Mouse (Mus musculus) hindbrain, embryonic 14.5 days (tissue): ENCODE measurements around the gene Slc38a10. TPM values are rescaled to one million over a fixed set of nuclear protein-coding genes. Genes with fewer than 3 reads are reported as not detected.
A peak's percentile ranks its signal among the peaks of the same experiment; 100 is the strongest.

Source experiments
- ATAC-seq: fragments of 200-750 bp; cut with Nextera tagmentation; 2 replicates; pipeline ENCODE4 v1.8.0; 2017; ENCODE audit warnings: moderate number of reproducible peaks, mild to moderate bottlenecking, moderate TSS enrichment, moderate library complexity; ENCODE audit not compliant: low FRiP score
- DNase-seq: peaks from one replicate; pipeline ENCODE4 v3.0.0-alpha.2; 2015; ENCODE audit warnings: low spot score
- H3K27ac ChIP-seq: fragments of 300-500 bp; sonication (generic); 2 replicates; pipeline ENCODE4 v1.5.1; 2014; ENCODE audit warnings: mild to moderate bottlenecking, moderate library complexity
- H3K27me3 ChIP-seq: fragments of 300-500 bp; sonication (generic); 2 replicates; pipeline ENCODE4 v1.6.1; 2014; ENCODE audit warnings: mild to moderate bottlenecking, low read length, mixed read lengths; ENCODE audit not compliant: control insufficient read depth, insufficient read depth
- H3K36me3 ChIP-seq: fragments of 300-500 bp; sonication (generic); replicated peaks from 2 replicates; pipeline ENCODE4 v1.6.1; 2014; ENCODE audit not compliant: control insufficient read depth, insufficient read depth
- H3K4me1 ChIP-seq: fragments of 300-500 bp; sonication (generic); replicated peaks from 2 replicates; pipeline ENCODE4 v1.6.1; 2014; ENCODE audit warnings: antibody characterized with exemption, low read length, mixed read lengths; ENCODE audit not compliant: control insufficient read depth, insufficient read depth
- H3K4me2 ChIP-seq: fragments of 300-500 bp; sonication (generic); replicated peaks from 2 replicates; pipeline ENCODE4 v1.6.1; 2014; ENCODE audit warnings: mild to moderate bottlenecking, moderate library complexity
- H3K4me3 ChIP-seq: fragments of 300-500 bp; sonication (generic); replicated peaks from 2 replicates; pipeline ENCODE4 v1.5.1; 2014; ENCODE audit warnings: mild to moderate bottlenecking, low read length
- H3K9ac ChIP-seq: fragments of 300-500 bp; sonication (generic); 2 replicates; pipeline ENCODE4 v1.6.1; 2014
- H3K9me3 ChIP-seq: fragments of 300-500 bp; sonication (generic); 2 replicates; pipeline ENCODE4 v1.6.1; 2016; ENCODE audit warnings: low read length; ENCODE audit not compliant: control insufficient read depth
- WGBS: fragments of 180-500 bp; shearing (Covaris S2); extraction: QIAGEN DNeasy Blood & Tissue Kit; methylation state at CpG from one replicate; pipeline ENCODE4 v1.1.7; 2014; 5-methylcytosine and 5-hydroxymethylcytosine counted together
- polyA plus RNA-seq: library from polyadenylated mRNA; unstranded; fragments of >200 nt; fragmentation: Nextera tagmentation; extraction: Ambion mirVana; gene quantifications from 2 replicates; pipeline ENCODE4 v1.2.1, GENCODE M21; 2014

The Slc38a10 gene
- polyA plus RNA-seq, 1 experiment from 2014 or later = 92.9 TPM

- Histone ChIP-seq H3K27me3 (no peaks in the 10 kb centered on the region), H3K9ac (peak within 1 kb of the TSS; percentile 92), H3K4me2 (peak within 1 kb of the TSS; percentile 81), H3K9me3 (no peaks in the 10 kb centered on the region), H3K4me1 (peaks cover 14% of the 10 kb centered on the region), H3K36me3 (peaks cover 34% of the 10 kb centered on the region), H3K27ac (peak within 1 kb of the TSS; percentile 91), H3K4me3 (peak within 1 kb of the TSS; percentile 67)
- DNase-seq = peak; percentile 96
- WGBS = under 1% methylated on average over 77 of the region's 77 CpGs
- ATAC-seq = peak; percentile 97
Measured at GRCm38 (mm10) chr11:120098588-120099511, 52.3 kb downstream of the Slc38a10 start, which contains the start of the genes Tepsin and Ndufaf8. Tepsin (minus strand) TSS chr11:120098731. Ndufaf8 (plus strand) TSS chr11:120098928.

- Histone ChIP-seq H3K4me1 (peaks cover 6% of the 10 kb centered on the region), H3K27me3 (no peaks in the 10 kb centered on the region), H3K4me3 (no peak overlapping the region), H3K9me3 (no peaks in the 10 kb centered on the region), H3K9ac (no peak overlapping the region), H3K4me2 (no peak overlapping the region), H3K27ac (no peak overlapping the region), H3K36me3 (peaks cover 60% of the 10 kb centered on the region)
- no peak for DNase-seq
- 76% methylated on average over 23 of the region's 23 CpGs for WGBS
- ATAC-seq = no peak
Measured at GRCm38 (mm10) chr11:120092817-120093591, 58.1 kb downstream of the Slc38a10 start.

GRCm38 (mm10) chr11:120090661-120091060 lies 60.5 kb downstream of the Slc38a10 start:
- Histone ChIP-seq H3K27ac (no peak overlapping the region), H3K4me1 (peaks cover 6% of the 10 kb centered on the region), H3K4me3 (no peak overlapping the region), H3K9me3 (no peaks in the 10 kb centered on the region), H3K27me3 (no peaks in the 10 kb centered on the region), H3K4me2 (no peak overlapping the region), H3K9ac (no peak overlapping the region), H3K36me3 (peaks cover 53% of the 10 kb centered on the region)
- ATAC-seq = no peak
- DNase-seq = no peak
- 90% methylated on average over 4 of the region's 4 CpGs for WGBS

GRCm38 (mm10) chr11:120086702-120087152 lies 64.4 kb downstream of the Slc38a10 start, which contains the start of gene Cep131:
Cep131 (minus strand) TSS chr11:120086827.
- Histone ChIP-seq H3K36me3 (peaks cover 34% of the 10 kb centered on the region), H3K27me3 (no peaks in the 10 kb centered on the region), H3K4me2 (peak within 1 kb of the TSS; percentile 85), H3K27ac (peak within 1 kb of the TSS; percentile 88), H3K4me1 (peaks cover 13% of the 10 kb centered on the region), H3K9me3 (no peaks in the 10 kb centered on the region), H3K4me3 (peak within 1 kb of the TSS; percentile 81), H3K9ac (peak within 1 kb of the TSS; percentile 90)
- ATAC-seq (peak; percentile 99), DNase-seq (peak; percentile 93)
- under 1% methylated on average over 41 of the region's 42 CpGs for WGBS

GRCm38 (mm10) chr11:120085891-120086627 lies 65.1 kb downstream of the Slc38a10 start:
- H3K27me3 ChIP-seq = no peaks in the 10 kb centered on the region
- H3K4me1 ChIP-seq = peaks cover 13% of the 10 kb centered on the region
- 1% methylated on average over 25 of the region's 25 CpGs for WGBS
- peak overlapping the region; percentile 85 for H3K4me2 ChIP-seq
- DNase-seq = no peak
- H3K36me3 ChIP-seq = peaks cover 33% of the 10 kb centered on the region
- peak; percentile 7 for ATAC-seq
- H3K4me3 ChIP-seq = peak overlapping the region; percentile 81
- H3K9me3 ChIP-seq = no peaks in the 10 kb centered on the region
- peak overlapping the region; percentile 88 for H3K27ac ChIP-seq
- peak overlapping the region; percentile 90 for H3K9ac ChIP-seq

GRCm38 (mm10) chr11:120080282-120080681 lies 70.9 kb downstream of the Slc38a10 start:
- Histone ChIP-seq H3K4me1 (peaks cover 3% of the 10 kb centered on the region; the same call in 1 of the 2 replicates), H3K36me3 (peaks cover 74% of the 10 kb centered on the region), H3K9ac (no peak overlapping the region), H3K4me2 (no peak overlapping the region), H3K9me3 (no peaks in the 10 kb centered on the region), H3K27ac (no peak overlapping the region), H3K27me3 (no peaks in the 10 kb centered on the region), H3K4me3 (no peak overlapping the region)
- ATAC-seq (no peak), DNase-seq (no peak)
- 95% methylated on average over 6 of the region's 6 CpGs for WGBS

GRCm38 (mm10) chr11:120076191-120076590 lies 75.0 kb downstream of the Slc38a10 start:
- Histone ChIP-seq H3K27me3 (no peaks in the 10 kb centered on the region), H3K4me3 (no peak overlapping the region), H3K9me3 (no peaks in the 10 kb centered on the region), H3K4me2 (no peak overlapping the region), H3K4me1 (no peaks in the 10 kb centered on the region), H3K9ac (no peak overlapping the region), H3K27ac (no peak overlapping the region), H3K36me3 (peaks cover 82% of the 10 kb centered on the region)
- DNase-seq = no peak
- no peak for ATAC-seq
- WGBS = 84% methylated on average over 3 of the region's 3 CpGs

GRCm38 (mm10) chr11:120072986-120073647 lies 78.0 kb downstream of the Slc38a10 start:
- ATAC-seq = no peak

More at GRCm38 (mm10) chr11:120072986-120073647, 78.0 kb downstream of the Slc38a10 start:
- DNase-seq = no peak
- Histone ChIP-seq H3K9me3 (no peaks in the 10 kb centered on the region), H3K4me1 (0 out of 2 replicates have a peak, but pooled peaks cover 4% of the 10 kb centered on the region), H3K27me3 (no peaks in the 10 kb centered on the region), H3K36me3 (peaks cover 84% of the 10 kb centered on the region), H3K27ac (no peak overlapping the region), H3K4me2 (no peak overlapping the region), H3K4me3 (no peak overlapping the region), H3K9ac (0 out of 2 replicates have a peak overlapping the region, but pooled peaks have one; percentile 3)
- WGBS = 96% methylated on average over 9 of the region's 9 CpGs
